Mouse (Mus musculus) bone marrow macrophage, adult 2 months (primary cell): ENCODE data around the gene Fgf22.

Experiments
- CTCF ChIP-seq: IDR thresholded peaks from 2 replicates; pipeline ENCODE4 v1.5.1; 2012; ENCODE audit warnings: low read depth, mild to moderate bottlenecking, low read length, moderate library complexity
- POLR2A ChIP-seq: IDR thresholded peaks from 2 replicates; pipeline ENCODE4 v1.6.1; 2012; ENCODE audit warnings: mild to moderate bottlenecking, low read depth, low read length, borderline replicate concordance

DNA sequence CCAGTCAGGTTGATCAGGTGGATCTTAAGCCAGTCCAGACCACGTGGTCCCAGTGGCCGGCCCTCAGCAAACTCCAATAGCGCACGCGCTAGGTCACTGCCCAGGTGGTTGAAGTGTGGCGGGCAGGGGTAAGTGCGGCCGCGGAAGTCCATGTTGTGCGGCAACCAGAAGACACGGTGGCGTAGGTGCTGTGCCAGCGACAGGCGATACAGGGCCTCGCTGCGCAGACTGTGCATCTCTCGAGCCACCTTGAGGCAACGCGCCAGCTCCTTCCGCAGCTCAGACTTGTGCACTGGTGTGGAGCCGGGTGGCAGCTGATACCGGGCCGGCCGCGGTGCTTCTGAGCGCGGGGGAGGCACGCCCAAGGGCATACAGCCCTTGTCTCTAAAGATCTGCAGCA is 15.6 kb upstream of the Fgf22 start:
- no peak for TF ChIP-seq POLR2A
- TF ChIP-seq CTCF = no peak
